Mouse (Mus musculus) pancreas, adult 10 weeks (tissue): ENCODE measurements around the gene Olfr142. TPM values are rescaled to one million over a fixed set of nuclear protein-coding genes. Genes with fewer than 3 reads are reported as not detected.

Experiments used
- polyA plus RNA-seq: library from polyadenylated mRNA; stranded (reverse); fragments of 350-450 nt; fragmentation: Illumina TruSeq; extraction: RNeasy Lipid Tissue Mini Kit (QIAGEN cat#74804); gene quantifications from one replicate; pipeline ENCODE4 v1.2.3, GENCODE M21; 2015; ENCODE audit warnings: low read depth, low replicate concordance; ENCODE audit not compliant: insufficient read depth

The Olfr142 gene
- polyA plus RNA-seq = not detected

GRCm38 (mm10) chr2:90257492-90257891 lies at the start of gene Olfr142:
TSS of gene Olfr142 (minus strand) at chr2:90257592.

GRCm38 (mm10) chr2:90292741-90293140 lies 35.3 kb upstream of the Olfr142 start, which contains the start of gene Olfr1272:
TSS of gene Olfr1272 (minus strand) at chr2:90292841.

GRCm38 (mm10) chr2:90270932-90271331 lies 13.5 kb upstream of the Olfr142 start, which contains the start of gene Olfr1271:
TSS of gene Olfr1271 (minus strand) at chr2:90271032.

GRCm38 (mm10) chr2:90224393-90224792 lies 33.0 kb downstream of the Olfr142 start, which contains the start of gene Olfr1506:
TSS of gene Olfr1506 (minus strand) at chr2:90224493.

Other genes with a start within 250 kb of the Olfr142 start
- gene Olfr1263, start 245.5 kb downstream of the Olfr142 start, polyA plus RNA-seq = not detected
- gene Olfr1264, start 232.0 kb downstream of the Olfr142 start, polyA plus RNA-seq = not detected
- not detected for gene Olfr1265, start 222.3 kb downstream of the Olfr142 start, polyA plus RNA-seq
- not detected for gene Olfr140, start 194.0 kb downstream of the Olfr142 start, polyA plus RNA-seq
- gene Olfr1269, start 136.2 kb downstream of the Olfr142 start, polyA plus RNA-seq = not detected
- not detected for gene Olfr32, start 115.3 kb downstream of the Olfr142 start, polyA plus RNA-seq
- gene Olfr1270, start 104.5 kb downstream of the Olfr142 start, polyA plus RNA-seq = not detected
- gene Olfr1506, start 33.1 kb downstream of the Olfr142 start, polyA plus RNA-seq = not detected
- gene Olfr1271, start 13.4 kb upstream of the Olfr142 start, polyA plus RNA-seq = not detected
- gene Olfr1272, start 35.2 kb upstream of the Olfr142 start, polyA plus RNA-seq = not detected
- not detected for gene Gm13769, start 64.6 kb upstream of the Olfr142 start, polyA plus RNA-seq
- not detected for gene Olfr1274-ps, start 141.1 kb upstream of the Olfr142 start, polyA plus RNA-seq